Mouse (Mus musculus): ENCODE data around the gene Zfp984. TPM values are rescaled to one million over a fixed set of nuclear protein-coding genes. Genes with fewer than 3 reads are reported as not detected.
"Not testable (repeated sequence)": the region's sequence is repeated elsewhere in the genome, so short reads cannot be mapped to it uniquely, and the experiment has no call there.

Zfp984 gene
- polyA plus RNA-seq (2016; fragmentation: Nextera tagmentation; extraction: Ambion mirVana), result 6.3 and 7.7 TPM in 2 replicates

- peaks cover 12% of the 10 kb centered on the region for H3K36me3 ChIP-seq (replicated peaks)
- H3K27me3 ChIP-seq (replicated peaks; ENCODE audit: low read depth, poor library complexity, severe bottlenecking); H3K9me3 ChIP-seq: not testable (repeated sequence)
- H3K4me1 ChIP-seq, result 0 out of 2 replicates have a peak, but pooled peaks cover 13% of the 10 kb centered on the region
- peak; percentile 63 for DNase-seq (ENCODE audit: low spot score)
- H3K4me3 ChIP-seq, result peak within 1 kb of the TSS; percentile 65
- H3K27ac ChIP-seq (replicated peaks), result peak within 1 kb of the TSS; percentile 78
- 14% methylated on average over 15 of the region's 15 CpGs for WGBS
Measured at GRCm38 (mm10) chr4:147809292-147809965, at the start of gene Zfp984. Zfp984 (minus strand) TSS chr4:147809788.

GRCm38 (mm10) chr4:147850776-147851175 is 41.2 kb upstream of the Zfp984 start:
- DNase-seq (ENCODE audit: low spot score), result no peak
- no peaks in the 10 kb centered on the region for H3K27me3 ChIP-seq (replicated peaks; ENCODE audit: low read depth, poor library complexity, severe bottlenecking)
- H3K4me3 ChIP-seq, result no peak overlapping the region
- H3K36me3 ChIP-seq (replicated peaks), result peaks cover 4% of the 10 kb centered on the region; the same call in 1 of the 2 replicates
- peaks cover 11% of the 10 kb centered on the region for H3K4me1 ChIP-seq
- no peaks in the 10 kb centered on the region for H3K9me3 ChIP-seq
- H3K27ac ChIP-seq (replicated peaks), result no peak overlapping the region
- WGBS, result 74% methylated on average over 2 of the region's 2 CpGs

- H3K9me3 ChIP-seq, result peaks cover 3% of the 10 kb centered on the region; the same call in 1 of the 2 replicates
- peaks cover 11% of the 10 kb centered on the region for H3K4me1 ChIP-seq
- peak overlapping the region; percentile 85 for H3K27ac ChIP-seq (replicated peaks)
- no peaks in the 10 kb centered on the region for H3K27me3 ChIP-seq (replicated peaks; ENCODE audit: low read depth, poor library complexity, severe bottlenecking)
- peak overlapping the region; percentile 83 for H3K4me3 ChIP-seq
- H3K36me3 ChIP-seq (replicated peaks), result peaks cover 25% of the 10 kb centered on the region
- WGBS, result 8% methylated on average over 4 of the region's 4 CpGs
- no peak for DNase-seq (ENCODE audit: low spot score)
Measured at GRCm38 (mm10) chr4:147848584-147848991, 39.0 kb upstream of the Zfp984 start.

GRCm38 (mm10) chr4:147847614-147848583 is 38.3 kb upstream of the Zfp984 start, which contains the start of gene Zfp933:
Zfp933 (minus strand) TSS chr4:147848366.
- H3K9me3 ChIP-seq, result peaks cover 9% of the 10 kb centered on the region; the same call in 1 of the 2 replicates
- peak within 1 kb of the TSS; percentile 85 for H3K27ac ChIP-seq (replicated peaks)
- peak; percentile 70 for DNase-seq (ENCODE audit: low spot score)
- 4% methylated on average over 23 of the region's 23 CpGs for WGBS
- H3K4me3 ChIP-seq, result peak within 1 kb of the TSS; percentile 83
- H3K27me3 ChIP-seq (replicated peaks; ENCODE audit: low read depth, poor library complexity, severe bottlenecking), result no peaks in the 10 kb centered on the region
- H3K4me1 ChIP-seq, result peaks cover 11% of the 10 kb centered on the region
- H3K36me3 ChIP-seq (replicated peaks), result peaks cover 32% of the 10 kb centered on the region

- Histone ChIP-seq H3K9me3 (peaks cover 32% of the 10 kb centered on the region), H3K36me3 (replicated peaks) (peaks cover 63% of the 10 kb centered on the region), H3K27me3 (replicated peaks; ENCODE audit: low read depth, poor library complexity, severe bottlenecking) (no peaks in the 10 kb centered on the region), H3K27ac (replicated peaks) (no peak overlapping the region), H3K4me3 (no peak overlapping the region), H3K4me1 (peaks cover 6% of the 10 kb centered on the region)
- WGBS, result 93% methylated on average over 3 of the region's 3 CpGs
- no peak for DNase-seq (ENCODE audit: low spot score)
Measured at GRCm38 (mm10) chr4:147842871-147843270, 33.3 kb upstream of the Zfp984 start.

GRCm38 (mm10) chr4:147839282-147839681 is 29.7 kb upstream of the Zfp984 start:
- H3K4me1 ChIP-seq; H3K27me3 ChIP-seq (replicated peaks; ENCODE audit: low read depth, poor library complexity, severe bottlenecking); DNase-seq (ENCODE audit: low spot score); H3K4me3 ChIP-seq; H3K27ac ChIP-seq (replicated peaks): not testable (repeated sequence)
- WGBS, result 98% methylated on average over 22 of the region's 26 CpGs
- Histone ChIP-seq H3K36me3 (replicated peaks) (peaks cover 45% of the 10 kb centered on the region), H3K9me3 (peaks cover 34% of the 10 kb centered on the region)

GRCm38 (mm10) chr4:147824389-147824788 is 14.8 kb upstream of the Zfp984 start:
- DNase-seq (ENCODE audit: low spot score), result no peak
- H3K4me1 ChIP-seq, result no peaks in the 10 kb centered on the region
- no peaks in the 10 kb centered on the region for H3K27me3 ChIP-seq (replicated peaks; ENCODE audit: low read depth, poor library complexity, severe bottlenecking)
- no peak overlapping the region for H3K4me3 ChIP-seq
- H3K27ac ChIP-seq (replicated peaks), result no peak overlapping the region
- peaks cover 94% of the 10 kb centered on the region for H3K9me3 ChIP-seq
- peaks cover 66% of the 10 kb centered on the region for H3K36me3 ChIP-seq (replicated peaks)
- WGBS, result 82% methylated on average over 4 of the region's 4 CpGs

GRCm38 (mm10) chr4:147821414-147821813 is 11.8 kb upstream of the Zfp984 start:
- not testable (repeated sequence) for H3K27me3 ChIP-seq (replicated peaks; ENCODE audit: low read depth, poor library complexity, severe bottlenecking); H3K4me3 ChIP-seq; DNase-seq (ENCODE audit: low spot score); H3K4me1 ChIP-seq; H3K27ac ChIP-seq (replicated peaks)
- peaks cover 37% of the 10 kb centered on the region for H3K36me3 ChIP-seq (replicated peaks)
- H3K9me3 ChIP-seq, result peaks cover 83% of the 10 kb centered on the region
- 92% methylated on average over 3 of the region's 3 CpGs for WGBS

GRCm38 (mm10) chr4:147819659-147820058 is 10.1 kb upstream of the Zfp984 start:
- not testable (repeated sequence) for H3K27ac ChIP-seq (replicated peaks); DNase-seq (ENCODE audit: low spot score); H3K27me3 ChIP-seq (replicated peaks; ENCODE audit: low read depth, poor library complexity, severe bottlenecking); H3K4me3 ChIP-seq; H3K4me1 ChIP-seq
- Histone ChIP-seq H3K36me3 (replicated peaks) (peaks cover 19% of the 10 kb centered on the region), H3K9me3 (peaks cover 69% of the 10 kb centered on the region)
- WGBS, result 83% methylated on average over 7 of the region's 7 CpGs

GRCm38 (mm10) chr4:147814592-147815167 is 5.1 kb upstream of the Zfp984 start:
- no peaks in the 10 kb centered on the region for H3K27me3 ChIP-seq (replicated peaks; ENCODE audit: low read depth, poor library complexity, severe bottlenecking)
- no peak overlapping the region for H3K27ac ChIP-seq (replicated peaks)
- no peak for DNase-seq (ENCODE audit: low spot score)
- no peak overlapping the region for H3K4me3 ChIP-seq
- 84% methylated on average over 2 of the region's 2 CpGs for WGBS
- H3K9me3 ChIP-seq, result peaks cover 28% of the 10 kb centered on the region
- H3K4me1 ChIP-seq, result 0 out of 2 replicates have a peak, but pooled peaks cover 3% of the 10 kb centered on the region
- H3K36me3 ChIP-seq (replicated peaks), result no peaks in the 10 kb centered on the region

GRCm38 (mm10) chr4:147813249-147813765 is 3.7 kb upstream of the Zfp984 start:
- WGBS, result 43% methylated on average over 5 of the region's 5 CpGs
- no peaks in the 10 kb centered on the region for H3K27me3 ChIP-seq (replicated peaks; ENCODE audit: low read depth, poor library complexity, severe bottlenecking)
- H3K27ac ChIP-seq (replicated peaks), result no peak overlapping the region
- no peak for DNase-seq (ENCODE audit: low spot score)
- H3K4me3 ChIP-seq, result no peak overlapping the region
- 0 out of 2 replicates have a peak, but pooled peaks cover 13% of the 10 kb centered on the region for H3K4me1 ChIP-seq
- H3K36me3 ChIP-seq (replicated peaks), result no peaks in the 10 kb centered on the region
- peaks cover 20% of the 10 kb centered on the region for H3K9me3 ChIP-seq

- Histone ChIP-seq H3K4me1 (0 out of 2 replicates have a peak, but pooled peaks cover 13% of the 10 kb centered on the region), H3K4me3 (peak overlapping the region; percentile 65)
- not testable (repeated sequence) for H3K36me3 ChIP-seq (replicated peaks)
Measured at GRCm38 (mm10) chr4:147809966-147810304, 347 bp upstream of the Zfp984 start.

More at GRCm38 (mm10) chr4:147809966-147810304, 347 bp upstream of the Zfp984 start:
- not testable (repeated sequence) for H3K9me3 ChIP-seq; H3K27me3 ChIP-seq (replicated peaks; ENCODE audit: low read depth, poor library complexity, severe bottlenecking); DNase-seq (ENCODE audit: low spot score)
- 54% methylated on average over 2 of the region's 2 CpGs for WGBS
- H3K27ac ChIP-seq (replicated peaks), result peak overlapping the region; percentile 78; the same call in 1 of the 2 replicates
